Mouse (Mus musculus) gastrocnemius, postnatal 36 days (tissue): ENCODE results near the gene Vegfb. TPM values are rescaled to one million over a fixed set of nuclear protein-coding genes. Genes with fewer than 3 reads are reported as not detected.

ENCODE experiments used
- DNase-seq, 2 experiments: peaks; one replicate each; pipeline ENCODE4 v3.0.0; 2022
- intact Hi-C: fragments of 180-260 bp; cut with DNase I; formaldehyde crosslinking; loops from one replicate; pipeline ENCODE4 v1.15.1; 2025
- total RNA-seq, 2 experiments: library from RNA; stranded (reverse); gene quantifications; 2 replicates each; pipeline ENCODE4 v1.2.3; 2021

The Vegfb gene
- total RNA-seq, 2 experiments from 2014 or later, result 140 to 153 TPM

- DNase-seq, result peak; percentile 81
- intact Hi-C loops, result no loop called here
Measured at GRCm38 (mm10) chr19:6974211-6975205, 12.9 kb downstream of the Vegfb start, which contains the start of gene Ppp1r14b. Gene Ppp1r14b (plus strand): TSS chr19:6974968.

GRCm38 (mm10) chr19:6973581-6974190, 13.8 kb downstream of the Vegfb start:
- DNase-seq, result no peak
- intact Hi-C loops, result no loop called here

DNA sequence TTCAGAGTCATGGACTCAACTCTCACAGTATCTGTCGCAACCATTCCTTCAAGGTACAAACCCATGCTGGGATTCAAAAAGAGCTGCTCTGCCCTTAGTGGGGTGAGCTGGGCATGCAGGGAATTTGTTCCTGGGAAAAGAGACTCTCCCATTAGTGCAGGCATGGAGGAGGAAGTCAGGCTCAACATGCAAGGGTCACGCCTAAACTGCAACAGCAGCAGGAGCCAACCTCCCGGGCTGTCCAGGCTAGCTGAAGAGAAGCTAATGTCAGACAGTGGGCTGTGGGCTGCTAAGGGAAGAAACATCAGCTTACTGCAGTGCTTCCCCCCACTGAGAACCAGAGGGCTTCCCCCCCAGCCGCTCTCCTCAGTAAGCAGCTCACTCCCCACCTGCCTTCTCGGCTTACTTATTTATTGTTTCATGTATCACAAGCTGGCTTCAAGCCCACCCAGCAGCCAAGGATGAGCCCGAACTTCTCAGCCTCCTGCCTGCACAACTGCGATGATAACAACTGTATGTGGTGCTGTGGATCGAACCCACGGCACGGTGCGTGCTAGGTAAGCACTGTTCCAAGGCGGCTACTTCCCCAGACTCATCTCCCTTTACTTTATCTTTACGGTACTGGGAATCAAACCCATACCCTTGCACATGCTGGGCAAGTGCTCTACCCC, 15.1 kb downstream of the Vegfb start:
- no peak for DNase-seq
- intact Hi-C loops, result no loop called here

GRCm38 (mm10) chr19:6971644-6972043, 15.8 kb downstream of the Vegfb start:
- intact Hi-C loops, result no loop called here
- no peak for DNase-seq

GRCm38 (mm10) chr19:6970460-6971085, 16.9 kb downstream of the Vegfb start:
- intact Hi-C loops, result no loop called here
- no peak for DNase-seq

GRCm38 (mm10) chr19:6969665-6970381, 17.6 kb downstream of the Vegfb start:
- intact Hi-C loops, result loop anchor here (2.0 kb wide), 1 partner anchor 45 kb away; the partner anchor contains the start of gene Catsperz
- DNase-seq, result peak; percentile 69 to 78

GRCm38 (mm10) chr19:6969291-6969664, 18.2 kb downstream of the Vegfb start:
- no peak for DNase-seq
- intact Hi-C loops, result loop anchor here (2.0 kb wide), 1 partner anchor 44 kb away; the partner anchor contains the start of gene Catsperz

GRCm38 (mm10) chr19:6968491-6969271, 18.8 kb downstream of the Vegfb start:
- DNase-seq, result no peak
- intact Hi-C loops, result loop anchor here (2.0 kb wide), 1 partner anchor 44 kb away; the partner anchor contains the start of gene Catsperz

GRCm38 (mm10) chr19:6956461-6956860, 31.0 kb downstream of the Vegfb start:
- intact Hi-C loops, result no loop called here

GRCm38 (mm10) chr19:6955424-6955823, 32.0 kb downstream of the Vegfb start:
- DNase-seq, result no peak
- intact Hi-C loops, result loop anchor here (2.0 kb wide), 1 partner anchor 15 kb away; the partner anchor contains the start of gene Bad

More at GRCm38 (mm10) chr19:6956461-6956860, 31.0 kb downstream of the Vegfb start:
- no peak for DNase-seq

- no peak for DNase-seq
- intact Hi-C loops, result loop anchor here (2.0 kb wide), 1 partner anchor 13 kb away; the partner anchor contains the start of gene Bad
Measured at GRCm38 (mm10) chr19:6954046-6954445, 33.4 kb downstream of the Vegfb start.

GRCm38 (mm10) chr19:6952712-6953037, 34.8 kb downstream of the Vegfb start:
- no peak for DNase-seq
- intact Hi-C loops, result no loop called here

GRCm38 (mm10) chr19:6951994-6952711, 35.3 kb downstream of the Vegfb start:
- DNase-seq, result peak; percentile 79 to 87
- intact Hi-C loops, result no loop called here

- intact Hi-C loops, result no loop called here
- DNase-seq, result peak; percentile 92 to 93
Measured at GRCm38 (mm10) chr19:6951381-6951968, 36.0 kb downstream of the Vegfb start.

GRCm38 (mm10) chr19:6950613-6951153, 36.8 kb downstream of the Vegfb start:
- peak in 1 of 2 experiments; percentile 52 for DNase-seq
- intact Hi-C loops, result no loop called here

GRCm38 (mm10) chr19:6949951-6950350, 37.5 kb downstream of the Vegfb start:
- intact Hi-C loops, result loop anchor here (5.0 kb wide), 1 partner anchor 703 kb away; no protein-coding TSS in a partner anchor
- DNase-seq, result no peak

- intact Hi-C loops, result loop anchor here (5.0 kb wide), 1 partner anchor 702 kb away; no protein-coding TSS in a partner anchor
- no peak for DNase-seq
Measured at GRCm38 (mm10) chr19:6949532-6949931, 37.9 kb downstream of the Vegfb start.
